13 mouse cellular contexts compared by ENCODE assay signal in genomic region chr3:157040619-157041018, GRCm38 (mm10).
A peak's percentile ranks its signal among the peaks of the same experiment; 100 is the strongest.
DNase-seq lines count a peak whose midpoint lies in the region; ATAC-seq lines count a peak whose summit lies in the region.
"Had no signal": no experiment of that assay in that cellular context is flagged by ENCODE, and none has a peak within 500 bp of the region (broad histone marks: within the 10 kb centered on the region; RNA-seq: fewer than 3 reads in every experiment).

No protein-coding gene starts in this region.

- no peaks in the 10 kb centered on the region for H3K27me3 ChIP-seq in forebrain, embryonic 16.5 days (replicated peaks; ENCODE audit: control insufficient read depth, insufficient read depth, low read length)
- H3K27me3 ChIP-seq: lung, embryonic 15.5 days; neural tube, embryonic 13.5 days; stomach, embryonic 15.5 days had no signal

- no peak overlapping the region for H3K27ac ChIP-seq in forebrain, embryonic 16.5 days (ENCODE audit: low read length)
- H3K27ac ChIP-seq: heart, embryonic 10.5 days; lung, embryonic 15.5 days; neural tube, embryonic 13.5 days; stomach, embryonic 15.5 days had no signal

- H3K4me2 ChIP-seq in forebrain, embryonic 16.5 days (ENCODE audit: low read length) = no peak overlapping the region
- H3K4me2 ChIP-seq: lung, embryonic 15.5 days; neural tube, embryonic 13.5 days; stomach, embryonic 15.5 days had no signal

- H3K9ac ChIP-seq in forebrain, embryonic 16.5 days (replicated peaks; ENCODE audit: low read depth, low read length) = no peak overlapping the region
- H3K9ac ChIP-seq: lung, embryonic 15.5 days; neural tube, embryonic 13.5 days; stomach, embryonic 15.5 days had no signal

- 0 out of 2 replicates have a peak, but pooled peaks cover 2% of the 10 kb centered on the region for H3K4me1 ChIP-seq in forebrain, embryonic 16.5 days (replicated peaks; ENCODE audit: control insufficient read depth, insufficient read depth, low read length)
- H3K4me1 ChIP-seq: heart, embryonic 10.5 days; lung, embryonic 15.5 days; stomach, embryonic 15.5 days had no signal

- H3K9me3 ChIP-seq in forebrain, embryonic 16.5 days (ENCODE audit: control insufficient read depth, low read length) = no peaks in the 10 kb centered on the region
- H3K9me3 ChIP-seq: heart, embryonic 10.5 days; lung, embryonic 15.5 days; neural tube, embryonic 13.5 days; stomach, embryonic 15.5 days had no signal

- intact Hi-C loops in left cerebral cortex, postnatal 4 days (cut with DNase I) = no loop called here
- intact Hi-C loops in left cerebral cortex, postnatal 14 days (cut with DNase I) = no loop called here
- intact Hi-C loops in gastrocnemius, postnatal 14 days (cut with DNase I; ENCODE audit: low total_unique reads) = no loop called here

- WGBS in forebrain, embryonic 16.5 days = 28% methylated on average over 5 of the region's 5 CpGs

- no peaks in the 10 kb centered on the region for H3K36me3 ChIP-seq in forebrain, embryonic 16.5 days (ENCODE audit: control insufficient read depth, insufficient read depth)
- H3K36me3 ChIP-seq: heart, embryonic 10.5 days; lung, embryonic 15.5 days; neural tube, embryonic 13.5 days; stomach, embryonic 15.5 days had no signal

- peak; percentile 66; the same call in 1 of the 2 replicates for ATAC-seq in forebrain, embryonic 16.5 days
- ATAC-seq: intestine, postnatal 0 days had no signal

- H3K4me3 ChIP-seq in forebrain, embryonic 16.5 days (replicated peaks; ENCODE audit: low read length) = no peak overlapping the region
- H3K4me3 ChIP-seq: heart, embryonic 10.5 days; lung, embryonic 15.5 days; neural tube, embryonic 13.5 days; stomach, embryonic 15.5 days had no signal

- peak; percentile 24 for DNase-seq in left cerebral cortex, adult 11 months (ENCODE audit: low spot score)
- no peak for DNase-seq in left cerebral cortex, postnatal 4 days
- DNase-seq in left cerebral cortex, postnatal 14 days (ENCODE audit: low spot score in 2 of 2) = peak; percentile 46 to 59
- peak; percentile 29 for DNase-seq in right cerebral cortex, postnatal 25 days
- no peak for DNase-seq in gastrocnemius, postnatal 14 days
- no peak for DNase-seq in thymus, postnatal 25 days
- DNase-seq: heart, postnatal 4 days had no signal

Comparison
In these comparisons a context has a peak if more than half of its experiments do, and no peak if none do; other contexts are left out.
1. DNase-seq: peak in left cerebral cortex, adult 11 months (single experiment), left cerebral cortex, postnatal 14 days (2 of 2) and right cerebral cortex, postnatal 25 days (single experiment); none in left cerebral cortex, postnatal 4 days (single experiment), gastrocnemius, postnatal 14 days (single experiment) and thymus, postnatal 25 days (single experiment).